Mouse (Mus musculus): Measurements from ENCODE around the gene Cdh4. TPM values are rescaled to one million over a fixed set of nuclear protein-coding genes. Genes with fewer than 3 reads are reported as not detected.

Cdh4 gene
- polyA plus RNA-seq, 1 experiment from 2014 or later = 8.2 TPM

DNA sequence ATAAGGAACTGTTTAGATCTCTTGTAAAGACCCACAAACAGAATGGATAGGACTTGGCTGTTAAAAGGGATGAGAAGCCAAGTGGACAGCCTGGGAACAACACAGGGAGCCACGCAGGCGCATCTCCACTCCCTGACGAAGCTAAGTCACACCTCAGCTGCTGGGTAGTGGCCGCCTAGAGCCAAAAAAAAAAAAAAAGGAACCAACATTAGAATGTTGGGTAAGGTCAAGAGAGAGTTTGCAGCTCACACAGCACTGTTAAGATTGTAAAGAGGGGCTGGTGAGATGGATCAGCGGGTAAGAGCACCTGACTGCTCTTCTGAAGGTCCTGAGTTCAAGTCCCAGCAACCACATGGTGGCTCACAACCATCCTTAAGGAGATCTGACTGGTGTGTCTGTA, 506.6 kb downstream of the Cdh4 start:
- no peak for ATAC-seq (ENCODE audit: low FRiP score)
- Histone ChIP-seq H3K36me3 (ENCODE audit: control insufficient read depth, insufficient read depth, low read length) (no peaks in the 10 kb centered on the region), H3K9ac (ENCODE audit: low read depth, low read length) (no peak overlapping the region), H3K27me3 (ENCODE audit: control insufficient read depth, insufficient read depth, low read length) (no peaks in the 10 kb centered on the region), H3K4me1 (replicated peaks; ENCODE audit: control insufficient read depth, insufficient read depth, low read length) (peaks cover 10% of the 10 kb centered on the region), H3K27ac (ENCODE audit: low read depth, low read length) (no peak overlapping the region), H3K4me2 (replicated peaks; ENCODE audit: low read depth, low read length) (no peak overlapping the region), H3K9me3 (ENCODE audit: control insufficient read depth, low read length) (no peaks in the 10 kb centered on the region), H3K4me3 (ENCODE audit: low read depth, low read length) (no peak overlapping the region)
- WGBS = 94% methylated on average over 5 of the region's 5 CpGs
- no peak for DNase-seq (ENCODE audit: low spot score)

Data from hindbrain, embryonic 11.5 days (tissue).